Mouse (Mus musculus): ENCODE measurements at regions not wholly inside any gene's neighbourhood (a gene's known extent, or its start where the extent isn't known, plus 50 kb on each side); places are given as distances from the start of the nearest gene placed in this dataset.

DNA sequence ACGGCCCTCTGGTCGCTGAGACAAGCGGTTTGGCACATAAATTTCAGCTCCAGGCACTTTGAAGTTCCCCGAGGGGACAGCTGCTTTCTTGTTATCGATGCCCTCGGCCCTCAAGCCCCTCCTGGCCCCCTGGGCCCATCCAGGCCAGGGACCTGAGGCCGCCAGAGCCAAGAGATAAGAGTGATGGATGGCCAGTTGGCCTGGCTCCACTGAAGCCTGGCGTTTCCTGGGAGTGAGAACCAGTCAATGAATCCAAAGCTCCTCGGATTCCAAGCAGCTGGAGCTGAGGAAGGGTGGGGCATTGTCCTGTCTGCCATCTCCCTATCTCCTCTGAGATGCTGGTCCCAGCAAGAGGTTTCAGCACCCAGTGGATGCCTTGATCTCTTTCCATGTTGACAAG, 71.6 kb upstream of the Hand1 start:
- no peak for DNase-seq (ENCODE audit: low spot score in 2 of 2)

GRCm38 (mm10) chr11:57899335-57899734, 66.7 kb upstream of the Hand1 start:
- no peak for DNase-seq (ENCODE audit: low spot score in 2 of 2)

- no peak for DNase-seq (ENCODE audit: low spot score in 2 of 2)
Measured at GRCm38 (mm10) chr11:57895497-57895896, 62.9 kb upstream of the Hand1 start.

DNA sequence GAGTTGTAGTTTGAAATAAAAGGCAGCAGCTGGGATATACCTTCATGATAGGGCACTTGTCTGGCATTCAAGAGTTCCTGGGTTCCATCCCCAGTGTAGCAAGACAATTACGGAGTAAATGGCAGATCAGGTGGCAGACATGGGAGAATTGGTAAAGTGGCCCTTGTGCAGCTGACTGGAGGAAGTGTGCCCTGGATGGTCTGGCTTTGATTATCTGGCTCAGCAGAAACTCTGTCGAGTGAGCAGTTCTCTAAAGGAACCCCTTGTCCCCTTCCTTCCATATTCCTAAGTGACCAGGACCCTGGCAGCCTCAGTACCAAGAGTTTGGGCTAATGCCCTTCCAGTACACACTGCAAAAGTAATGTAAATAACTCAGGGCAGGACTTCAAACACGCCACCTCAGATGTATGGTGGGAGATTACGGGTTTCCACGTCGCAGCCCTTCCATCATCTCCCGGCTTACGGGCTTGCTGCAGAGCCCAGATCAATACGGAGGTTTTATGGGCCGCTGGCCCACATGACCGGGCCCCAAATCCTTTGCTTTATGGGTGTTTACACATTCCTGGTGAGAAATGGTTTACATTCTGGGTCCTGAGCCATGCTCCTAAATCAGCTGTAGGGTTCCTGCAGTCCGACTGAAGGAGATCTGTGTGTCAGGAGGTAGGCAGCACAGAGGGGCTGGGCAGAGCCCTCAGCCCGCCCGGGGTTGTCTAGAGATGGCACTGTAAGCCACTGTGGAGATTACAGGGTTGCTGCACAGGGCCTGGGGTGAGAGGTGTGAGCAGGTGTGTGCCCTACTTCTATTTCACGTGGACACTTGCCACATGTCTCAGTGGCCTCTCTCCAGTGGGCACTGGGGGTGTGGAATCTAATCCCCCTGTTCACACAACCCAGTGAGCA, 50.4 kb upstream of the Hand1 start:
- DNase-seq (ENCODE audit: low spot score in 2 of 2): no peak
